Mouse (Mus musculus): Measurements from ENCODE around the gene Slc2a9.

Gene Slc2a9

GRCm38 (mm10) chr5:38469891-38470578 lies 32.9 kb downstream of the Slc2a9 start:
- peak; percentile 58 for DNase-seq (ENCODE audit: low read depth, low spot score)

- DNase-seq (ENCODE audit: low read depth, low spot score): no peak
Observed at GRCm38 (mm10) chr5:38466569-38467110, 36.3 kb downstream of the Slc2a9 start.

- DNase-seq (ENCODE audit: low read depth, low spot score): no peak
Observed at GRCm38 (mm10) chr5:38461261-38461660, 41.7 kb downstream of the Slc2a9 start.

GRCm38 (mm10) chr5:38450936-38451335 lies 52.0 kb downstream of the Slc2a9 start:
- DNase-seq (ENCODE audit: low read depth, low spot score): no peak

- DNase-seq (ENCODE audit: low read depth, low spot score): no peak
Observed at GRCm38 (mm10) chr5:38449607-38450006, 53.3 kb downstream of the Slc2a9 start.

- DNase-seq (ENCODE audit: low read depth, low spot score): no peak
Observed at GRCm38 (mm10) chr5:38448121-38448520, 54.8 kb downstream of the Slc2a9 start.

- no peak for DNase-seq (ENCODE audit: low read depth, low spot score)
Observed at GRCm38 (mm10) chr5:38446316-38446975, 56.5 kb downstream of the Slc2a9 start.

GRCm38 (mm10) chr5:38441088-38441839 lies 61.7 kb downstream of the Slc2a9 start:
- DNase-seq (ENCODE audit: low read depth, low spot score): no peak

GRCm38 (mm10) chr5:38440252-38441005 lies 62.5 kb downstream of the Slc2a9 start:
- no peak for DNase-seq (ENCODE audit: low read depth, low spot score)

GRCm38 (mm10) chr5:38436681-38437080 lies 66.3 kb downstream of the Slc2a9 start:
- DNase-seq (ENCODE audit: low read depth, low spot score): peak; percentile 72

- no peak for DNase-seq (ENCODE audit: low read depth, low spot score)
Observed at GRCm38 (mm10) chr5:38434875-38435274, 68.1 kb downstream of the Slc2a9 start.

- no peak for DNase-seq (ENCODE audit: low read depth, low spot score)
Observed at GRCm38 (mm10) chr5:38431201-38431600, 71.7 kb downstream of the Slc2a9 start.

GRCm38 (mm10) chr5:38429106-38429505 lies 73.8 kb downstream of the Slc2a9 start:
- no peak for DNase-seq (ENCODE audit: low read depth, low spot score)

GRCm38 (mm10) chr5:38427757-38428156 lies 75.2 kb downstream of the Slc2a9 start:
- no peak for DNase-seq (ENCODE audit: low read depth, low spot score)

GRCm38 (mm10) chr5:38425569-38425968 lies 77.4 kb downstream of the Slc2a9 start:
- DNase-seq (ENCODE audit: low read depth, low spot score): no peak

GRCm38 (mm10) chr5:38422426-38422825 lies 80.5 kb downstream of the Slc2a9 start:
- DNase-seq (ENCODE audit: low read depth, low spot score): peak; percentile 83

- no peak for DNase-seq (ENCODE audit: low read depth, low spot score)
Observed at GRCm38 (mm10) chr5:38418799-38419198, 84.1 kb downstream of the Slc2a9 start.

- no peak for DNase-seq (ENCODE audit: low read depth, low spot score)
Observed at GRCm38 (mm10) chr5:38403612-38404011, 99.3 kb downstream of the Slc2a9 start.

GRCm38 (mm10) chr5:38402288-38402687 lies 100.7 kb downstream of the Slc2a9 start:
- no peak for DNase-seq (ENCODE audit: low read depth, low spot score)

GRCm38 (mm10) chr5:38388857-38389256 lies 114.1 kb downstream of the Slc2a9 start:
- peak; percentile 15 for DNase-seq (ENCODE audit: low read depth, low spot score)

- no peak for DNase-seq (ENCODE audit: low read depth, low spot score)
Observed at GRCm38 (mm10) chr5:38388420-38388823, 114.5 kb downstream of the Slc2a9 start.

Data from R1 (cell line).